Mouse (Mus musculus) limb, embryonic 12.5 days (tissue): ENCODE measurements around the gene Krtap11-1. TPM values are rescaled to one million over a fixed set of nuclear protein-coding genes. Genes with fewer than 3 reads are reported as not detected.

ENCODE experiments used
- ATAC-seq: fragments of 200-750 bp; cut with Nextera tagmentation; 2 replicates; pipeline ENCODE4 v1.8.0; 2017; ENCODE audit warnings: low read depth, moderate TSS enrichment; ENCODE audit not compliant: insufficient number of reproducible peaks, insufficient read depth, low FRiP score, low TSS enrichment
- H3K27ac ChIP-seq: fragments of 300-500 bp; sonication (generic); 2 replicates; pipeline ENCODE4 v1.5.1; 2016; ENCODE audit warnings: mild to moderate bottlenecking, moderate library complexity
- H3K27me3 ChIP-seq: fragments of 300-500 bp; sonication (generic); 2 replicates; pipeline ENCODE4 v1.6.1; 2016; ENCODE audit warnings: mild to moderate bottlenecking, moderate library complexity
- H3K36me3 ChIP-seq: fragments of 300-500 bp; sonication (generic); 2 replicates; pipeline ENCODE4 v1.6.1; 2016; ENCODE audit warnings: mild to moderate bottlenecking, moderate library complexity
- H3K4me1 ChIP-seq: fragments of 300-500 bp; sonication (generic); replicated peaks from 2 replicates; pipeline ENCODE4 v1.6.1; 2016
- H3K4me2 ChIP-seq: fragments of 300-500 bp; sonication (generic); 2 replicates; pipeline ENCODE4 v1.6.1; 2016; ENCODE audit warnings: mild to moderate bottlenecking, moderate library complexity
- H3K4me3 ChIP-seq: fragments of 300-500 bp; sonication (generic); replicated peaks from 2 replicates; pipeline ENCODE4 v1.5.1; 2016; ENCODE audit warnings: mild to moderate bottlenecking
- H3K9ac ChIP-seq: fragments of 300-500 bp; sonication (generic); replicated peaks from 2 replicates; pipeline ENCODE4 v1.6.1; 2016; ENCODE audit warnings: mild to moderate bottlenecking, moderate library complexity
- H3K9me3 ChIP-seq: fragments of 300-500 bp; sonication (generic); 2 replicates; pipeline ENCODE4 v1.6.1; 2016; ENCODE audit warnings: mild to moderate bottlenecking, moderate library complexity
- WGBS: fragments of 180-500 bp; shearing (Covaris S2); methylation state at CpG from one replicate; pipeline ENCODE4 v1.1.7; 2016; 5-methylcytosine and 5-hydroxymethylcytosine counted together
- polyA plus RNA-seq: library from polyadenylated mRNA; unstranded; fragments of >200 nt; fragmentation: Nextera tagmentation; extraction: Ambion mirVana; gene quantifications from 2 replicates; pipeline ENCODE4 v1.2.1, GENCODE M21; 2016

The Krtap11-1 gene
- polyA plus RNA-seq, 1 experiment from 2014 or later: not detected

- Histone ChIP-seq H3K4me1 (no peaks in the 10 kb centered on the region), H3K27me3 (no peaks in the 10 kb centered on the region), H3K4me2 (no peak overlapping the region), H3K9ac (no peak overlapping the region), H3K27ac (no peak overlapping the region), H3K9me3 (no peaks in the 10 kb centered on the region), H3K4me3 (no peak overlapping the region), H3K36me3 (no peaks in the 10 kb centered on the region)
- no peak for ATAC-seq
- 88% methylated on average over 6 of the region's 6 CpGs for WGBS
Observed at GRCm38 (mm10) chr16:89569136-89569535, 1.8 kb downstream of the Krtap11-1 start.

DNA sequence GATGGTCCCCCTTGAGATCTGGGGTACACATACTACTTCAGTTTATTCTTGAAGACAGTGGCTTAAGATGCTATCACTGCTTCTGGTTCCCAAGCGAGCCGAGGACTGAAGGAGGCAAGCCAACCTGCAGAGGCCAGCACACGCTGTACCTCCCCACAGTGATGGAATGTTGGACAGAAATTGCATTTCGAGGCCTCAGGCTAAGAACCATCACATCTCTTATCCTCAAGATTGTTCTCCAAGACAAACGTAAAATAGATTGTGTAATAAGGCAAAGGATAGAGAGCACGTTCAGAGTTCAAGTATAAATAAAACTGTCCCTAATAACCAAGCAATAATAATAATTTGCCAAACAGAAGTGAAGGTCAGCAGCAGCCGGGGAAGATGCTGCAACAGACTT is 2.8 kb downstream of the Krtap11-1 start:
- no peak for ATAC-seq
- H3K4me1 ChIP-seq: no peaks in the 10 kb centered on the region
- WGBS: 77% methylated on average over 7 of the region's 7 CpGs
- H3K9ac ChIP-seq: no peak overlapping the region
- H3K4me3 ChIP-seq: no peak overlapping the region
- H3K9me3 ChIP-seq: no peaks in the 10 kb centered on the region
- no peak overlapping the region for H3K4me2 ChIP-seq
- no peaks in the 10 kb centered on the region for H3K27me3 ChIP-seq
- no peak overlapping the region for H3K27ac ChIP-seq
- no peaks in the 10 kb centered on the region for H3K36me3 ChIP-seq

DNA sequence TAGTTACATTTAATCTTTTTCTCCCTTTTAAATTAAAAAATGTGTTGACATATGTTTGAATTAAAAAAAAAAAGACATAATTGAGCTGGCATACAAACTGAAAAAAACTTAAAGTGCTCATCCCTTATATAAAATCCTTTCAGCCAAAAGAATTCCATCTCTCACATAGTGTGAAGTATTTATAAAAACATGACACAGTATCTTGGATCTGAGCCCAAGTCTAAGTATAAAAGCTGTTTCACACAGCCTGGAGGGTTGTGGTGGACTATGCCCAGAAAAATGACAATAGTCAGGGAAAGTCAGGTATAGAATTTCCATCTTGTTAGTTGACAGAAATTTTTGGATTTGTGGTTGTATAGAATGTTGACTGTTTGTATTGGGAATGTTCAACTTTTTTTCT is 20.7 kb downstream of the Krtap11-1 start:
- H3K27me3 ChIP-seq: no peaks in the 10 kb centered on the region
- H3K9me3 ChIP-seq: no peaks in the 10 kb centered on the region
- H3K27ac ChIP-seq: no peak overlapping the region
- no peak for ATAC-seq
- no peaks in the 10 kb centered on the region for H3K4me1 ChIP-seq
- no peak overlapping the region for H3K9ac ChIP-seq
- H3K4me3 ChIP-seq: no peak overlapping the region
- no peak overlapping the region for H3K4me2 ChIP-seq
- H3K36me3 ChIP-seq: no peaks in the 10 kb centered on the region

DNA sequence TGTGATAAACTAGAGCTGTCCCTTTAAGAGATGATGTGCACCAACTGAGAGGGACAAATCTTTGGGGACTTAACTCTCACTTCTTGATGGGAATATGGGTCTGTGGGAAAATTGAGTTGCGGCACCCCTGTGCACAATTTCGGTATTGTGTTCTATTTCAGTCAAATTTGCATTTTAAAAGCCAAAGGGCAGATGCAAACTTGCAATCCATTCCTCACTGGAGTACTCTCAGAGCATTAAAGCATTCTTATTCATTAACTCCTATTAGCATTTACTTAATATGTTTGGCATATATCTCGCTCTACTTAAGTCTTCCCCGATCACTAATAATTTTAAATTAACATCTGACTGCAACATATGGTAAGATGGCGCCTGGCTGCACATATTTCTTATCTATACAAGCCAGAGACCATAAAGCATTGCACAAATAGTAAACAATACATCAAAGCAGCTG is 32.9 kb downstream of the Krtap11-1 start:
- Histone ChIP-seq H3K36me3 (no peaks in the 10 kb centered on the region), H3K4me2 (no peak overlapping the region), H3K27ac (no peak overlapping the region), H3K27me3 (no peaks in the 10 kb centered on the region), H3K4me1 (no peaks in the 10 kb centered on the region), H3K4me3 (no peak overlapping the region), H3K9ac (no peak overlapping the region), H3K9me3 (no peaks in the 10 kb centered on the region)
- WGBS: 85% methylated on average over 5 of the region's 5 CpGs
- ATAC-seq: no peak

DNA sequence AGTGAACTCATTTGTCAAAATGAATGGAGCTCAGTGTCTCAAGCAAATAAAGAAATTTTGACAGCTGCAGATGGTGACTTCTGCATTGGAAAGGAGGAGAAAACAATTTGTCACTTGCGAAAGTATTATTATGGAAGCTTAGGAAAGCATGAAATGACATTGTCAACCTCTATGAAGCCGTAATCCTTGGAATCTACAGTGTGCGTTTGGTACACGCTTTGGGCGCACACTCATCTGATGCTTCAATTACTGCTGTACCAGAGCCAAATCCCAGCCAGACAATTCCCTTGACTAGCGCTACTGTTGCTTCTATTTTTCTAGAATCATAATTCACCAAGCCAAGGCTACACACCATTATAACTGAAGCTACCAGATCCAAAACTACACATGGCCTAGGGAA is 33.6 kb downstream of the Krtap11-1 start:
- ATAC-seq: no peak
- WGBS: 96% methylated on average over 6 of the region's 6 CpGs
- no peaks in the 10 kb centered on the region for H3K4me1 ChIP-seq
- no peaks in the 10 kb centered on the region for H3K36me3 ChIP-seq
- H3K4me2 ChIP-seq: no peak overlapping the region
- no peak overlapping the region for H3K27ac ChIP-seq
- no peaks in the 10 kb centered on the region for H3K27me3 ChIP-seq
- H3K9me3 ChIP-seq: no peaks in the 10 kb centered on the region
- H3K4me3 ChIP-seq: no peak overlapping the region
- H3K9ac ChIP-seq: no peak overlapping the region

DNA sequence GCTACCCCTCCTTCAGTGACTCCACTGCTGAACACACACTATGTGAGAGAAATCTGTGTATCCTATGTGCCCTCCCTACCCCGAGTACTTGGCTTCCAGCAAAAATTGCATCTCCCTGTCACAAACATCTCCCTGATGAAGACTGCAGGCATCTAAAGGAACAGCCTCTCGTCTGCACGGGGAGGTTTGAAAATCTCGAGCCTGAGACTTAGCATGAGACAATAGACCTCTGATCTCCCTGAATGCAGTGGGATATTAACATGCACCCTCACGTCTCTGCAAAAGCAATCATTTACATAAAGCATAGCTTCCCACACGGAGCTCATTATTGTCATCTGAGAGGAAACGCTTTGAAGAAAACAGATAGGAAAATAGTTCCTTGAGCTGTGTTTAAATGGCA is 40.4 kb downstream of the Krtap11-1 start:
- Histone ChIP-seq H3K27me3 (no peaks in the 10 kb centered on the region), H3K27ac (no peak overlapping the region), H3K4me3 (no peak overlapping the region), H3K4me2 (no peak overlapping the region), H3K9ac (no peak overlapping the region), H3K4me1 (no peaks in the 10 kb centered on the region), H3K36me3 (no peaks in the 10 kb centered on the region), H3K9me3 (no peaks in the 10 kb centered on the region)
- 51% methylated on average over 7 of the region's 7 CpGs for WGBS
- ATAC-seq: no peak

- ATAC-seq: no peak; the same call in 1 of the 2 replicates
- Histone ChIP-seq H3K4me3 (no peak overlapping the region), H3K36me3 (no peaks in the 10 kb centered on the region), H3K4me2 (no peak overlapping the region), H3K9me3 (no peaks in the 10 kb centered on the region), H3K27ac (no peak overlapping the region), H3K27me3 (no peaks in the 10 kb centered on the region), H3K4me1 (no peaks in the 10 kb centered on the region), H3K9ac (no peak overlapping the region)
- WGBS: 52% methylated on average over 7 of the region's 7 CpGs
Observed at GRCm38 (mm10) chr16:89529846-89530245, 41.1 kb downstream of the Krtap11-1 start.

- 81% methylated on average over 3 of the region's 3 CpGs for WGBS
- Histone ChIP-seq H3K36me3 (no peaks in the 10 kb centered on the region), H3K9me3 (no peaks in the 10 kb centered on the region), H3K27me3 (no peaks in the 10 kb centered on the region), H3K27ac (no peak overlapping the region), H3K9ac (no peak overlapping the region), H3K4me1 (no peaks in the 10 kb centered on the region), H3K4me3 (no peak overlapping the region), H3K4me2 (no peak overlapping the region)
- ATAC-seq: no peak
Observed at GRCm38 (mm10) chr16:89528380-89528779, 42.6 kb downstream of the Krtap11-1 start.

GRCm38 (mm10) chr16:89520996-89521395 is 50.0 kb downstream of the Krtap11-1 start:
- H3K9ac ChIP-seq: no peak overlapping the region
- no peaks in the 10 kb centered on the region for H3K9me3 ChIP-seq
- no peak overlapping the region for H3K4me3 ChIP-seq
- H3K4me1 ChIP-seq: no peaks in the 10 kb centered on the region
- H3K27me3 ChIP-seq: no peaks in the 10 kb centered on the region
- ATAC-seq: no peak
- H3K36me3 ChIP-seq: no peaks in the 10 kb centered on the region
- 95% methylated on average over 4 of the region's 4 CpGs for WGBS
- H3K27ac ChIP-seq: no peak overlapping the region
- no peak overlapping the region for H3K4me2 ChIP-seq

DNA sequence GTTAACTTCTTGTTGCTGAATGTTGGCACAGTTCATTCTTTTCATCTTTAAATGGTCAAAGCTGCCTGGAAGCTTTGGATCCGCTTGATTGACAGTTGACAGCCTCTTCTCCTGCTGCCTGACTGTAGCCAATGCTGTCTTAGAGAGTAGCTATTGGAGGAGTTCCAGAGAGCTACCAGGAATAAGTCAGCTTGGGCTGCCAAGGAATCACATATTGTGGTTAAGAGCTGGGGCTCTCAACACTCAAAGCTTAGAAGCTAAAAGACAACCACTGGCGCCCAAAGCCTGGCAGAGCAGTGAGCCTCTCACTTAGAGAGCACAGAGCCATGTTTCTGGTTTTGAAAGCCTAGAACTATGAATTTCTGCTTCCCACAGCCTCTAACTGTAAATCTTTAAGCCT is 50.4 kb downstream of the Krtap11-1 start:
- Histone ChIP-seq H3K4me1 (no peaks in the 10 kb centered on the region), H3K4me3 (no peak overlapping the region), H3K27ac (no peak overlapping the region), H3K9me3 (no peaks in the 10 kb centered on the region), H3K36me3 (no peaks in the 10 kb centered on the region), H3K9ac (no peak overlapping the region), H3K27me3 (no peaks in the 10 kb centered on the region), H3K4me2 (no peak overlapping the region)
- no peak for ATAC-seq
- WGBS: 92% methylated on average over 2 of the region's 2 CpGs
